Mouse (Mus musculus) hindbrain, embryonic 11.5 days (tissue): ENCODE measurements around the gene Srcap. TPM values are rescaled to one million over a fixed set of nuclear protein-coding genes. Genes with fewer than 3 reads are reported as not detected.

ENCODE experiments used
- polyA plus RNA-seq: library from polyadenylated mRNA; unstranded; fragments of >200 nt; fragmentation: Nextera tagmentation; extraction: Ambion mirVana; gene quantifications from 2 replicates; pipeline ENCODE4 v1.2.1, GENCODE M21; 2014

Gene Srcap
- polyA plus RNA-seq, 1 experiment from 2014 or later, result 81.5 TPM

Other genes starting within 250 kb of the Srcap start
- gene Sephs2, start 237.9 kb upstream of the Srcap start, polyA plus RNA-seq, result 80.8 and 86.6 TPM in 2 replicates
- gene Itgal, start 215.7 kb upstream of the Srcap start, polyA plus RNA-seq, result 0.54 and 0.56 TPM in 2 replicates
- gene Zfp768, start 166.4 kb upstream of the Srcap start, polyA plus RNA-seq, result 5.1 and 5.7 TPM in 2 replicates
- 6.7 and 9.6 TPM in 2 replicates for gene Zfp747, start 135.9 kb upstream of the Srcap start, polyA plus RNA-seq
- 5.4 and 6.2 TPM in 2 replicates for gene 9130019O22Rik, start 124.8 kb upstream of the Srcap start, polyA plus RNA-seq
- 6.1 and 6.3 TPM in 2 replicates for gene E430018J23Rik, start 118.4 kb upstream of the Srcap start, polyA plus RNA-seq
- 6.9 and 8.1 TPM in 2 replicates for gene Zfp764, start 105.2 kb upstream of the Srcap start, polyA plus RNA-seq
- 29.8 and 33.6 TPM in 2 replicates for gene Zfp688, start 89.9 kb upstream of the Srcap start, polyA plus RNA-seq
- gene Zfp689, start 62.8 kb upstream of the Srcap start, polyA plus RNA-seq, result 12.8 and 13.5 TPM in 2 replicates
- 61.4 and 72.1 TPM in 2 replicates for gene Prr14, start 52.4 kb upstream of the Srcap start, polyA plus RNA-seq
- 10.5 and 15.1 TPM in 2 replicates for gene Fbrs, start 32.8 kb upstream of the Srcap start, polyA plus RNA-seq
- 20.0 and 26.0 TPM in 2 replicates for gene Gm42715, start 7.6 kb downstream of the Srcap start, polyA plus RNA-seq
- 7.7 and 8.6 TPM in 2 replicates for gene Tmem265, start 49.4 kb downstream of the Srcap start, polyA plus RNA-seq
- gene Phkg2, start 61.4 kb downstream of the Srcap start, polyA plus RNA-seq, result 50.4 and 54.0 TPM in 2 replicates
- gene Ccdc189, start 76.6 kb downstream of the Srcap start, polyA plus RNA-seq, result 11.9 and 16.4 TPM in 2 replicates
- 31.4 and 33.6 TPM in 2 replicates for gene Rnf40, start 76.8 kb downstream of the Srcap start, polyA plus RNA-seq
- gene Zfp629, start 103.8 kb downstream of the Srcap start, polyA plus RNA-seq, result 28.0 and 31.0 TPM in 2 replicates
- gene Bcl7c, start 196.9 kb downstream of the Srcap start, polyA plus RNA-seq, result 58.4 and 61.5 TPM in 2 replicates
- gene Ctf1, start 200.8 kb downstream of the Srcap start, polyA plus RNA-seq, result 6.8 and 9.2 TPM in 2 replicates
- 0.15 and 0.22 TPM in 2 replicates for gene Ctf2, start 220.2 kb downstream of the Srcap start, polyA plus RNA-seq
- 6.2 and 10.7 TPM in 2 replicates for gene Fbxl19, start 232.6 kb downstream of the Srcap start, polyA plus RNA-seq